Comparison of ENCODE assay signal across 24 mouse cellular contexts in the genomic region with DNA sequence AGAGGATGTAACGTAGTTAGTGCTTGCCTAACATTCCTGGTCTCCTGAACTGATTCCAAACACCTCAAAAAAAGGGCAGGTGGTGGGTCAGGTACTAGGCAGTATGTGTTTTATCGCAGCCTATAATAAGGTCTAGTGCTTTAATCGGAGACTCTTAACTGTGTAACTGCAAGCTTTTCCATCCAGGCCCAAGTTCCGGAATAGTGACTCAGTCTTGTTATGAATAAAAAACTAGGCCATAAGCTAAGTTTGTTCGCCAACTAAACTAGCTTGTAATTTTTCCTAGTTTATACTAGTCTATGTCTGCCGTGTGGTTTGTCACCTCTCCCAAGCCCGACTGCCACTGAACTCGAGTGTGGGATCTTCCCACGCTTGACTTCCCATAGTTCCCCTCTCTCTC. TPM values are rescaled to one million over a fixed set of nuclear protein-coding genes. Genes with fewer than 3 reads are reported as not detected.
DNase-seq lines count a peak whose midpoint lies in the region; ATAC-seq lines count a peak whose summit lies in the region.
"Had no signal": no experiment of that assay in that cellular context is flagged by ENCODE, and none has a peak within 500 bp of the region (broad histone marks: within the 10 kb centered on the region; RNA-seq: fewer than 3 reads in every experiment).

No protein-coding gene starts in this region.

- 92% methylated on average over 9 of the region's 9 CpGs for WGBS in heart, embryonic 11.5 days (ENCODE audit: insufficient replicate concordance)
- 95% methylated on average over 9 of the region's 9 CpGs for WGBS in midbrain, embryonic 11.5 days

- ATAC-seq in frontal cortex, adult (ENCODE audit: low TSS enrichment), result peak; percentile 65
- ATAC-seq in heart, embryonic 11.5 days (replicated peaks; ENCODE audit: insufficient number of reproducible peaks, low FRiP score, low TSS enrichment), result no peak
- ATAC-seq in midbrain, embryonic 11.5 days (ENCODE audit: low FRiP score), result no peak
- ATAC-seq: activated CD4-positive, CD25-positive, alpha-beta regulatory T cell, adult 4 months; CD4-positive, CD25-positive, alpha-beta regulatory T cell, adult 4 months; Patski had no signal

- DNase-seq in frontal cortex, postnatal 36 days (ENCODE audit: low spot score in 2 of 2), result no peak
- DNase-seq in heart, adult 11 months, result peak; percentile 72
- DNase-seq in adipocyte (ENCODE audit: low spot score), result peak; percentile 55
- DNase-seq in brain, adult 2 months (ENCODE audit: low read depth, low spot score), result peak; percentile 15
- no peak for DNase-seq in midbrain, embryonic 11.5 days (ENCODE audit: low spot score, missing footprints)
- DNase-seq in layer of hippocampus, adult 8-10 months (ENCODE audit: low spot score in 2 of 2), result no peak
- DNase-seq: adrenal gland, adult 2 months; adrenal gland, adult 8-10 months; adrenal gland, postnatal 10 days; adrenal gland, postnatal 14 days; adrenal gland, postnatal 25 days; adrenal gland, postnatal 36 days; B cell, adult 2 months; cerebellum, adult 11 months; cerebellum, adult 11-12 months; cerebellum, adult 18-20 months; cerebellum, adult 2 months had no signal

- H3K9me3 ChIP-seq in heart, embryonic 11.5 days (replicated peaks; ENCODE audit: control insufficient read depth, low read length), result no peaks in the 10 kb centered on the region
- no peaks in the 10 kb centered on the region for H3K9me3 ChIP-seq in midbrain, embryonic 11.5 days (ENCODE audit: control insufficient read depth, low read length)
- H3K9me3 ChIP-seq: G1E had no signal

- no peaks in the 10 kb centered on the region for H3K4me1 ChIP-seq in heart, embryonic 11.5 days (ENCODE audit: control insufficient read depth, insufficient read depth, low read length)
- no peaks in the 10 kb centered on the region for H3K4me1 ChIP-seq in midbrain, embryonic 11.5 days (ENCODE audit: control insufficient read depth, insufficient read depth, low read length)

- peaks cover 3% of the 10 kb centered on the region; the same call in 1 of the 2 replicates for H3K36me3 ChIP-seq in heart, embryonic 11.5 days (ENCODE audit: control insufficient read depth, insufficient read depth, low read length)
- H3K36me3 ChIP-seq in midbrain, embryonic 11.5 days (ENCODE audit: control insufficient read depth, insufficient read depth, low read length), result no peaks in the 10 kb centered on the region

- no peak overlapping the region for H3K4me3 ChIP-seq in heart, embryonic 11.5 days (ENCODE audit: low read depth, low read length)
- H3K4me3 ChIP-seq in midbrain, embryonic 11.5 days (ENCODE audit: low read depth, low read length), result no peak overlapping the region

- no peak overlapping the region for H3K27ac ChIP-seq in heart, embryonic 11.5 days (ENCODE audit: low read depth, low read length)
- H3K27ac ChIP-seq in midbrain, embryonic 11.5 days (ENCODE audit: low read depth, low read length), result no peak overlapping the region

- no peaks in the 10 kb centered on the region for H3K27me3 ChIP-seq in heart, embryonic 11.5 days (ENCODE audit: control insufficient read depth, insufficient read depth, low read length)
- H3K27me3 ChIP-seq in midbrain, embryonic 11.5 days (ENCODE audit: control insufficient read depth, insufficient read depth, low read length), result no peaks in the 10 kb centered on the region
- H3K27me3 ChIP-seq: CH12.LX, Patski had no signal

- H3K4me2 ChIP-seq in heart, embryonic 11.5 days, result no peak overlapping the region
- no peak overlapping the region for H3K4me2 ChIP-seq in midbrain, embryonic 11.5 days

- no peak overlapping the region for H3K9ac ChIP-seq in heart, embryonic 11.5 days (ENCODE audit: low read depth, low read length)
- H3K9ac ChIP-seq in midbrain, embryonic 11.5 days (ENCODE audit: low read length), result no peak overlapping the region

RNA-seq across cellular contexts. Expression of a gene that starts 16.3 kb away (rescaled TPM):
- polyA plus RNA-seq in heart, embryonic 11.5 days (2014; fragmentation: Nextera tagmentation; extraction: Ambion mirVana), result 35.3 and 43.3 TPM in 2 replicates
- polyA plus RNA-seq in midbrain, embryonic 11.5 days (2014; fragmentation: Nextera tagmentation; extraction: Ambion mirVana), result 62.5 and 66.3 TPM in 2 replicates
- total RNA-seq in layer of hippocampus, adult 8-10 months (2022), result 10 to 100 TPM; 34.3 to 49.4 (median 43.9) TPM

RNA-seq across cellular contexts. Expression of a gene that starts 16.3 kb away (rescaled TPM):
- 125 and 135 TPM in 2 replicates for polyA plus RNA-seq in heart, embryonic 11.5 days (2014; fragmentation: Nextera tagmentation; extraction: Ambion mirVana)
- polyA plus RNA-seq in midbrain, embryonic 11.5 days (2014; fragmentation: Nextera tagmentation; extraction: Ambion mirVana), result 163 and 179 TPM in 2 replicates
- 10 to 100 TPM; 64.6 to 82.9 (median 74.2) TPM for total RNA-seq in layer of hippocampus, adult 8-10 months (2022)

Comparison
In these comparisons a context has a peak if more than half of its experiments do, and no peak if none do; other contexts are left out.
1. DNase-seq: peak in heart, adult 11 months (single experiment), adipocyte (single experiment) and brain, adult 2 months (single experiment); none in frontal cortex, postnatal 36 days (0 of 2), midbrain, embryonic 11.5 days (single experiment) and layer of hippocampus, adult 8-10 months (0 of 2).